Mouse (Mus musculus): ENCODE results near the gene Spag9. TPM values are rescaled to one million over a fixed set of nuclear protein-coding genes. Genes with fewer than 3 reads are reported as not detected.

Gene Spag9
- total and polyA plus RNA-seq, 2 experiments from 2014 or later, result 89.1 to 110 TPM

- WGBS, result 2% methylated on average over 22 of the region's 22 CpGs
- H3K36me3 ChIP-seq (ENCODE audit: insufficient read depth, low read length), result peaks cover 7% of the 10 kb centered on the region
- peak; percentile 100 for ATAC-seq
Measured at GRCm38 (mm10) chr11:94043998-94044985, 48.4 kb downstream of the Spag9 start.

DNA sequence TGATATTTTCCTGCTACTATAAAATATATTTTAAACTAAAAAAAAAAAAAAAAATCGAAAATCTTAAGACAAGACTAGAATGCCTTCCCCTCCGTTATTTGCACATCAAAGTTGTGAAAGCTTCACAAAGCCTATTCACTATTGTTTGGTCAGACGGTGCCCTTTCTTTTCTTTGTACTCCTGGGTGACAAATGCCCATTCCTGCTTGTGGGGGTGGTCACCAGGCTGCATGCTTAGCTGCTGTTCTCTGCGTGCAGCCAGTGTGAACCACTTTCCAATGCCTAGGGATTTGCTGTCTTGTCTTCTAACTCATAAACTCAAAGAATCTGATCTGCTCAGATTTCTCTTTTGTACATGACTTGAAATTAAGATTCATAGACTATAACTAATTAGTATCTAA is 49.1 kb downstream of the Spag9 start:
- TF ChIP-seq CTCF (IDR thresholded peaks at IDR 0.05; ENCODE audit: low read depth), result no peak
- ATAC-seq (no peak), DNase-seq (ENCODE audit: low spot score) (peak; percentile 68)
- Histone ChIP-seq H3K4me3 (ENCODE audit: low read length) (peak overlapping the region; percentile 47), H3K4me2 (ENCODE audit: low read depth, low read length) (peak overlapping the region; percentile 77), H3K9me3 (ENCODE audit: low read length) (no peaks in the 10 kb centered on the region), H3K27ac (peak overlapping the region; percentile 93; the same call in 1 of the 2 replicates), H3K27me3 (ENCODE audit: insufficient read depth, low read length) (no peaks in the 10 kb centered on the region), H3K9ac (replicated peaks; ENCODE audit: low read length) (peak overlapping the region; percentile 71), H3K36me3 (ENCODE audit: insufficient read depth, low read length) (peaks cover 12% of the 10 kb centered on the region), H3K4me1 (ENCODE audit: insufficient read depth, low read length) (peaks cover 9% of the 10 kb centered on the region; the same call in 1 of the 2 replicates)
- 5% methylated on average over 4 of the region's 4 CpGs for WGBS

More at GRCm38 (mm10) chr11:94043998-94044985, 48.4 kb downstream of the Spag9 start:
- peaks cover 9% of the 10 kb centered on the region; the same call in 1 of the 2 replicates for H3K4me1 ChIP-seq (ENCODE audit: insufficient read depth, low read length)
- TF ChIP-seq CTCF (IDR thresholded peaks at IDR 0.05; ENCODE audit: low read depth), result no peak
- peak; percentile 98 for DNase-seq (ENCODE audit: low spot score)
- peak overlapping the region; percentile 93 for H3K27ac ChIP-seq
- H3K4me2 ChIP-seq (ENCODE audit: low read depth, low read length), result peak overlapping the region; percentile 77
- H3K27me3 ChIP-seq (ENCODE audit: insufficient read depth, low read length), result no peaks in the 10 kb centered on the region
- H3K9ac ChIP-seq (replicated peaks; ENCODE audit: low read length), result peak overlapping the region; percentile 71
- H3K9me3 ChIP-seq (ENCODE audit: low read length), result no peaks in the 10 kb centered on the region
- H3K4me3 ChIP-seq (ENCODE audit: low read length), result peak overlapping the region; percentile 47

- TF ChIP-seq CTCF (IDR thresholded peaks at IDR 0.05; ENCODE audit: low read depth), result no peak
- Histone ChIP-seq H3K27ac (peak overlapping the region; percentile 62; the same call in 1 of the 2 replicates), H3K4me2 (ENCODE audit: low read depth, low read length) (peak overlapping the region; percentile 77), H3K36me3 (ENCODE audit: insufficient read depth, low read length) (peaks cover 17% of the 10 kb centered on the region), H3K4me1 (ENCODE audit: insufficient read depth, low read length) (peaks cover 9% of the 10 kb centered on the region; the same call in 1 of the 2 replicates), H3K4me3 (ENCODE audit: low read length) (peak overlapping the region; percentile 18), H3K27me3 (ENCODE audit: insufficient read depth, low read length) (no peaks in the 10 kb centered on the region), H3K9ac (replicated peaks; ENCODE audit: low read length) (no peak overlapping the region), H3K9me3 (ENCODE audit: low read length) (no peaks in the 10 kb centered on the region)
- ATAC-seq, result no peak
- WGBS, result 13% methylated on average over 2 of the region's 2 CpGs
- DNase-seq (ENCODE audit: low spot score), result no peak
Measured at GRCm38 (mm10) chr11:94047288-94047687, 51.4 kb downstream of the Spag9 start.

GRCm38 (mm10) chr11:94054176-94054575 is 58.3 kb downstream of the Spag9 start:
- Histone ChIP-seq H3K4me1 (ENCODE audit: insufficient read depth, low read length) (no peaks in the 10 kb centered on the region; the same call in 1 of the 2 replicates), H3K27me3 (ENCODE audit: insufficient read depth, low read length) (no peaks in the 10 kb centered on the region), H3K36me3 (ENCODE audit: insufficient read depth, low read length) (peaks cover 15% of the 10 kb centered on the region), H3K27ac (peak overlapping the region; percentile 88), H3K9me3 (ENCODE audit: low read length) (no peaks in the 10 kb centered on the region), H3K4me2 (ENCODE audit: low read depth, low read length) (no peak overlapping the region), H3K9ac (replicated peaks; ENCODE audit: low read length) (no peak overlapping the region), H3K4me3 (ENCODE audit: low read length) (no peak overlapping the region)
- TF ChIP-seq CTCF (IDR thresholded peaks at IDR 0.05; ENCODE audit: low read depth), result no peak
- ATAC-seq, result peak; percentile 79
- DNase-seq (ENCODE audit: low spot score), result peak; percentile 45
- 39% methylated on average over 3 of the region's 3 CpGs for WGBS

GRCm38 (mm10) chr11:94054901-94055300 is 59.0 kb downstream of the Spag9 start:
- no peaks in the 10 kb centered on the region for H3K27me3 ChIP-seq (ENCODE audit: insufficient read depth, low read length)
- peak overlapping the region; percentile 88 for H3K27ac ChIP-seq
- DNase-seq (ENCODE audit: low spot score) (peak; percentile 81), ATAC-seq (peak; percentile 94)
- no peak for TF ChIP-seq CTCF (IDR thresholded peaks at IDR 0.05; ENCODE audit: low read depth)
- 48% methylated on average over 3 of the region's 3 CpGs for WGBS
- no peak overlapping the region for H3K9ac ChIP-seq (replicated peaks; ENCODE audit: low read length)
- H3K4me1 ChIP-seq (ENCODE audit: insufficient read depth, low read length), result no peaks in the 10 kb centered on the region; the same call in 1 of the 2 replicates
- no peak overlapping the region for H3K4me2 ChIP-seq (ENCODE audit: low read depth, low read length)
- no peaks in the 10 kb centered on the region for H3K9me3 ChIP-seq (ENCODE audit: low read length)
- H3K4me3 ChIP-seq (ENCODE audit: low read length), result no peak overlapping the region
- peaks cover 13% of the 10 kb centered on the region for H3K36me3 ChIP-seq (ENCODE audit: insufficient read depth, low read length)

DNA sequence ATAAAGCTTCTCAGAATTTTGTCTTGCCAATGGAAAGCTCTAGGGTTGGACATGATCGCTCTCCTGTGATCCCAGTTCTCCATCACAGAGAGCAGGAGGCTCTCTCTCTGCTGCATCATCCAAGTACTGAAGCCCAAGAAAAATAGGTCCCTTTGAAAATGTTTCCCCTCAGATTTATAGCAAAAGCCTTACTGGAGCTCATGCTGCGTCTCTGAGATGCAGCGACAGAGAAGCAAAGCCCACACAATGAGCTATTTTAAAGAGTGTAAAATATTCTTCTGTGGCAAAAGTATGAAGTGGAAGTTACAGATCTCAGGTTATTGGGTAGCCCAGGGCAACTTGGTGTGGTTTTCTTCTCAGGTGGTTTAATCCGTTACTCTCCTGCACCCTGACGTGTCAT is 68.0 kb downstream of the Spag9 start:
- Histone ChIP-seq H3K4me2 (ENCODE audit: low read depth, low read length) (no peak overlapping the region), H3K9ac (replicated peaks; ENCODE audit: low read length) (no peak overlapping the region), H3K4me1 (ENCODE audit: insufficient read depth, low read length) (no peaks in the 10 kb centered on the region), H3K36me3 (ENCODE audit: insufficient read depth, low read length) (peaks cover 14% of the 10 kb centered on the region), H3K4me3 (ENCODE audit: low read length) (no peak overlapping the region), H3K27ac (no peak overlapping the region; the same call in 1 of the 2 replicates), H3K27me3 (ENCODE audit: insufficient read depth, low read length) (no peaks in the 10 kb centered on the region), H3K9me3 (ENCODE audit: low read length) (no peaks in the 10 kb centered on the region)
- WGBS, result 91% methylated on average over 5 of the region's 5 CpGs
- no peak for DNase-seq (ENCODE audit: low spot score)
- ATAC-seq, result no peak
- TF ChIP-seq CTCF (IDR thresholded peaks at IDR 0.05; ENCODE audit: low read depth), result no peak
